Mouse (Mus musculus) midbrain, postnatal 0 days (tissue): ENCODE data around the gene Rpl18a. TPM values are rescaled to one million over a fixed set of nuclear protein-coding genes. Genes with fewer than 3 reads are reported as not detected.

Experiments
- ATAC-seq: fragments of 200-750 bp; cut with Nextera tagmentation; 2 replicates; pipeline ENCODE4 v1.8.0; 2017; ENCODE audit warnings: moderate number of reproducible peaks, mild to moderate bottlenecking, moderate TSS enrichment, moderate library complexity; ENCODE audit not compliant: low FRiP score
- DNase-seq: peaks from one replicate; pipeline ENCODE4 v3.0.0-alpha.2; 2015; ENCODE audit warnings: low spot score
- H3K27ac ChIP-seq: fragments of 300-500 bp; sonication (generic); 2 replicates; pipeline ENCODE4 v1.5.1; 2014; ENCODE audit warnings: low read depth, mild to moderate bottlenecking, low read length, mixed read lengths
- H3K27me3 ChIP-seq: fragments of 300-500 bp; sonication (generic); 2 replicates; pipeline ENCODE4 v1.6.1; 2014; ENCODE audit warnings: low read length, control low read depth, mixed read lengths; ENCODE audit not compliant: insufficient read depth
- H3K36me3 ChIP-seq: fragments of 300-500 bp; sonication (generic); 2 replicates; pipeline ENCODE4 v1.6.1; 2014; ENCODE audit warnings: low read length, control low read depth, mixed read lengths; ENCODE audit not compliant: insufficient read depth
- H3K4me1 ChIP-seq: fragments of 300-500 bp; sonication (generic); 2 replicates; pipeline ENCODE4 v1.6.1; 2014; ENCODE audit warnings: mild to moderate bottlenecking, control low read depth, antibody characterized with exemption, low read length, mixed read lengths; ENCODE audit not compliant: insufficient read depth
- H3K4me2 ChIP-seq: fragments of 300-500 bp; sonication (generic); 2 replicates; pipeline ENCODE4 v1.6.1; 2014; ENCODE audit warnings: low read depth, mild to moderate bottlenecking, low read length, mixed read lengths; ENCODE audit not compliant: poor library complexity, severe bottlenecking
- H3K4me3 ChIP-seq: fragments of 300-500 bp; sonication (generic); 2 replicates; pipeline ENCODE4 v1.5.1; 2014; ENCODE audit warnings: low read depth, mild to moderate bottlenecking, low read length, moderate library complexity
- H3K9ac ChIP-seq: fragments of 300-500 bp; sonication (generic); replicated peaks from 2 replicates; pipeline ENCODE4 v1.6.1; 2014; ENCODE audit warnings: mild to moderate bottlenecking, low read length, moderate library complexity, mixed read lengths; ENCODE audit not compliant: poor library complexity, severe bottlenecking
- H3K9me3 ChIP-seq: fragments of 300-500 bp; sonication (generic); 2 replicates; pipeline ENCODE4 v1.6.1; 2016; ENCODE audit warnings: low read length, control low read depth
- CTCF ChIP-seq: IDR thresholded peaks from 2 replicates; pipeline ENCODE4 v1.5.1; 2016; ENCODE audit warnings: antibody characterized with exemption, mild to moderate bottlenecking
- WGBS: fragments of 180-500 bp; shearing (Covaris S2); extraction: QIAGEN DNeasy Blood & Tissue Kit; methylation state at CpG from one replicate; pipeline ENCODE4 v1.1.7; 2014; 5-methylcytosine and 5-hydroxymethylcytosine counted together
- polyA plus RNA-seq: library from polyadenylated mRNA; unstranded; fragments of >200 nt; fragmentation: Nextera tagmentation; extraction: Ambion mirVana; gene quantifications from 2 replicates; pipeline ENCODE4 v1.2.1, GENCODE M21; 2015
- total RNA-seq: library from RNA; depleted of rRNA; stranded (reverse); fragments of >200 nt; gene quantifications from 2 replicates; pipeline ENCODE4 v1.2.3, GENCODE M21; 2014

Gene Rpl18a
- total and polyA plus RNA-seq, 2 experiments from 2014 or later: 1,819 to 2,285 TPM

- Histone ChIP-seq H3K27me3 (no peaks in the 10 kb centered on the region), H3K9me3 (no peaks in the 10 kb centered on the region), H3K4me2 (no peak overlapping the region), H3K27ac (no peak overlapping the region), H3K4me3 (no peak overlapping the region), H3K36me3 (peaks cover 40% of the 10 kb centered on the region), H3K4me1 (no peaks in the 10 kb centered on the region), H3K9ac (no peak overlapping the region)
- ATAC-seq (no peak), DNase-seq (no peak)
- 88% methylated on average over 9 of the region's 9 CpGs for WGBS
- TF ChIP-seq CTCF: peak; percentile 26; the same call in 1 of the 2 replicates
Observed at GRCm38 (mm10) chr8:70920049-70920922, 23.1 kb upstream of the Rpl18a start.

- Histone ChIP-seq H3K36me3 (peaks cover 75% of the 10 kb centered on the region), H3K27me3 (no peaks in the 10 kb centered on the region), H3K4me2 (no peak overlapping the region), H3K9ac (no peak overlapping the region), H3K27ac (no peak overlapping the region), H3K4me3 (no peak overlapping the region), H3K4me1 (no peaks in the 10 kb centered on the region), H3K9me3 (no peaks in the 10 kb centered on the region)
- ATAC-seq (no peak), DNase-seq (no peak)
- WGBS: 90% methylated on average over 17 of the region's 17 CpGs
- no peak for TF ChIP-seq CTCF
Observed at GRCm38 (mm10) chr8:70914704-70915103, 17.5 kb upstream of the Rpl18a start.

- ATAC-seq (0 out of 2 replicates have a peak, but pooled peaks have one; percentile 28), DNase-seq (no peak)
- Histone ChIP-seq H3K4me2 (no peak overlapping the region), H3K27ac (no peak overlapping the region), H3K9ac (no peak overlapping the region), H3K4me3 (no peak overlapping the region), H3K4me1 (no peaks in the 10 kb centered on the region), H3K9me3 (no peaks in the 10 kb centered on the region), H3K27me3 (no peaks in the 10 kb centered on the region), H3K36me3 (peaks cover 70% of the 10 kb centered on the region)
- TF ChIP-seq CTCF: no peak
- WGBS: 94% methylated on average over 26 of the region's 26 CpGs
Observed at GRCm38 (mm10) chr8:70913523-70913922, 16.3 kb upstream of the Rpl18a start.

- no peaks in the 10 kb centered on the region for H3K4me1 ChIP-seq
- H3K36me3 ChIP-seq: peaks cover 69% of the 10 kb centered on the region
- H3K27ac ChIP-seq: no peak overlapping the region
- no peaks in the 10 kb centered on the region for H3K27me3 ChIP-seq
- no peak overlapping the region for H3K9ac ChIP-seq
- 94% methylated on average over 30 of the region's 30 CpGs for WGBS
- H3K4me3 ChIP-seq: no peak overlapping the region
- TF ChIP-seq CTCF: no peak
- DNase-seq (no peak), ATAC-seq (no peak)
- no peak overlapping the region for H3K4me2 ChIP-seq
- no peaks in the 10 kb centered on the region for H3K9me3 ChIP-seq
Observed at GRCm38 (mm10) chr8:70912955-70913354, 15.7 kb upstream of the Rpl18a start.

GRCm38 (mm10) chr8:70911596-70911995, 14.4 kb upstream of the Rpl18a start:
- Histone ChIP-seq H3K9ac (no peak overlapping the region), H3K27ac (no peak overlapping the region), H3K36me3 (peaks cover 55% of the 10 kb centered on the region), H3K4me2 (no peak overlapping the region), H3K4me1 (peaks cover 3% of the 10 kb centered on the region; the same call in 1 of the 2 replicates), H3K4me3 (no peak overlapping the region), H3K27me3 (no peaks in the 10 kb centered on the region), H3K9me3 (no peaks in the 10 kb centered on the region)
- ATAC-seq (no peak), DNase-seq (no peak)
- WGBS: 69% methylated on average over 5 of the region's 5 CpGs
- peak; percentile 42; the same call in 1 of the 2 replicates for TF ChIP-seq CTCF

GRCm38 (mm10) chr8:70907518-70907917, 10.3 kb upstream of the Rpl18a start:
- no peak for DNase-seq
- WGBS: 93% methylated on average over 2 of the region's 2 CpGs
- 0 out of 2 replicates have a peak, but pooled peaks cover 2% of the 10 kb centered on the region for H3K27me3 ChIP-seq

More at GRCm38 (mm10) chr8:70907518-70907917, 10.3 kb upstream of the Rpl18a start:
- no peak for ATAC-seq
- Histone ChIP-seq H3K27ac (no peak overlapping the region), H3K9ac (no peak overlapping the region), H3K4me3 (no peak overlapping the region), H3K36me3 (peaks cover 15% of the 10 kb centered on the region), H3K4me1 (peaks cover 3% of the 10 kb centered on the region; the same call in 1 of the 2 replicates), H3K4me2 (no peak overlapping the region), H3K9me3 (no peaks in the 10 kb centered on the region)
- TF ChIP-seq CTCF: no peak
